Mouse (Mus musculus): ENCODE results near the gene Dguok.

The Dguok gene

GRCm38 (mm10) chr6:83500462-83500861 lies 6.3 kb downstream of the Dguok start:
- no peak for DNase-seq (ENCODE audit: extremely low read depth, low read depth, low spot score)

GRCm38 (mm10) chr6:83499078-83499477 lies 7.7 kb downstream of the Dguok start:
- DNase-seq (ENCODE audit: extremely low read depth, low read depth, low spot score), result no peak

- peak; percentile 92 for DNase-seq (ENCODE audit: extremely low read depth, low read depth, low spot score)
Observed at GRCm38 (mm10) chr6:83496753-83497710, 9.7 kb downstream of the Dguok start.

- DNase-seq (ENCODE audit: extremely low read depth, low read depth, low spot score), result no peak
Observed at GRCm38 (mm10) chr6:83496009-83496752, 10.6 kb downstream of the Dguok start.

- DNase-seq (ENCODE audit: extremely low read depth, low read depth, low spot score), result no peak
Observed at GRCm38 (mm10) chr6:83490622-83491021, 16.1 kb downstream of the Dguok start.

GRCm38 (mm10) chr6:83488200-83488599 lies 18.6 kb downstream of the Dguok start:
- no peak for DNase-seq (ENCODE audit: extremely low read depth, low read depth, low spot score)

- no peak for DNase-seq (ENCODE audit: extremely low read depth, low read depth, low spot score)
Observed at GRCm38 (mm10) chr6:83487298-83487697, 19.5 kb downstream of the Dguok start.

- no peak for DNase-seq (ENCODE audit: extremely low read depth, low read depth, low spot score)
Observed at GRCm38 (mm10) chr6:83485854-83486253, 20.9 kb downstream of the Dguok start.

- DNase-seq (ENCODE audit: extremely low read depth, low read depth, low spot score), result no peak
Observed at GRCm38 (mm10) chr6:83483776-83484175, 23.0 kb downstream of the Dguok start.

- DNase-seq (ENCODE audit: extremely low read depth, low read depth, low spot score), result no peak
Observed at GRCm38 (mm10) chr6:83482418-83483085, 24.2 kb downstream of the Dguok start.

GRCm38 (mm10) chr6:83480019-83480655 lies 26.6 kb downstream of the Dguok start:
- no peak for DNase-seq (ENCODE audit: extremely low read depth, low read depth, low spot score)

GRCm38 (mm10) chr6:83479193-83479592 lies 27.6 kb downstream of the Dguok start:
- no peak for DNase-seq (ENCODE audit: extremely low read depth, low read depth, low spot score)

- no peak for DNase-seq (ENCODE audit: extremely low read depth, low read depth, low spot score)
Observed at GRCm38 (mm10) chr6:83478628-83479027, 28.1 kb downstream of the Dguok start.

GRCm38 (mm10) chr6:83478217-83478616 lies 28.6 kb downstream of the Dguok start:
- no peak for DNase-seq (ENCODE audit: extremely low read depth, low read depth, low spot score)

GRCm38 (mm10) chr6:83475431-83475830 lies 31.3 kb downstream of the Dguok start:
- no peak for DNase-seq (ENCODE audit: extremely low read depth, low read depth, low spot score)

GRCm38 (mm10) chr6:83473240-83473639 lies 33.5 kb downstream of the Dguok start:
- no peak for DNase-seq (ENCODE audit: extremely low read depth, low read depth, low spot score)

GRCm38 (mm10) chr6:83471739-83472138 lies 35.0 kb downstream of the Dguok start:
- DNase-seq (ENCODE audit: extremely low read depth, low read depth, low spot score), result no peak

- DNase-seq (ENCODE audit: extremely low read depth, low read depth, low spot score), result no peak
Observed at GRCm38 (mm10) chr6:83464011-83464410, 42.8 kb downstream of the Dguok start.

GRCm38 (mm10) chr6:83459034-83459644 lies 47.6 kb downstream of the Dguok start, which contains the start of gene Tet3:
Tet3 (minus strand) TSS chr6:83459084.
- no peak for DNase-seq (ENCODE audit: extremely low read depth, low read depth, low spot score)

Data from fat pad, adult 2 months (tissue).